Mouse (Mus musculus): ENCODE data around the gene Mrgbp. TPM values are rescaled to one million over a fixed set of nuclear protein-coding genes. Genes with fewer than 3 reads are reported as not detected.

Gene Mrgbp
- polyA plus RNA-seq, 1 experiment from 2014 or later, result 49.3 TPM

DNA sequence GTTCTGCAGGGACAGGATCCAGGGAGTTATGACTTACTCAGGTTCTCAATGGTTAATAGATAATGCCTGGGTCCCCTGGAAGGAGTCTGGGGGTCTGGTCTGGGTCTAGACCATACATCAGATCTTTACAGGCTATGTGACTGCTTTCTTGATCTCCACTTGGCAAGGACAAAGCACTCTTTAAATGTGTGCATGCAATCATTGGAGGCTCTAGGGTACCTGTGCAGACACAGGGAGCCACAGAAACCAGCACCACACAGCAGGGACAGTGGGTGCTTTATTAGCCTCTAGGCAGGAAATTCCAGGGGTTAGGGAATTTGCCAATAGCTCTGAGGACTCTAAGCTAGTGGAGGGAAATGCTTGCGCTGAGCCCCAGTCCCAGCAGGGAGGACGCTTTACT is 30.8 kb downstream of the Mrgbp start:
- H3K36me3 ChIP-seq (ENCODE audit: control insufficient read depth, insufficient read depth), result no peaks in the 10 kb centered on the region
- H3K4me3 ChIP-seq (replicated peaks; ENCODE audit: low read length), result no peak overlapping the region
- no peak overlapping the region for H3K27ac ChIP-seq (ENCODE audit: low read length)
- H3K4me2 ChIP-seq (ENCODE audit: low read length), result no peak overlapping the region
- WGBS, result 94% methylated on average over 2 of the region's 2 CpGs
- no peak for ATAC-seq
- no peaks in the 10 kb centered on the region for H3K27me3 ChIP-seq (replicated peaks; ENCODE audit: control insufficient read depth, insufficient read depth, low read length)
- H3K9ac ChIP-seq (replicated peaks; ENCODE audit: low read depth, low read length), result no peak overlapping the region
- H3K9me3 ChIP-seq (ENCODE audit: control insufficient read depth, low read length), result no peaks in the 10 kb centered on the region
- no peaks in the 10 kb centered on the region for H3K4me1 ChIP-seq (replicated peaks; ENCODE audit: control insufficient read depth, insufficient read depth, low read length)

Other genes starting within 250 kb of the Mrgbp start
- not detected in 2 replicates for gene Gata5, start 246.6 kb upstream of the Mrgbp start, polyA plus RNA-seq (2015; fragmentation: Nextera tagmentation; extraction: Ambion mirVana)
- gene Slco4a1, start 125.1 kb upstream of the Mrgbp start, polyA plus RNA-seq (2015; fragmentation: Nextera tagmentation; extraction: Ambion mirVana), result 1.3 and 1.5 TPM in 2 replicates
- 13.2 and 13.4 TPM in 2 replicates for gene Ntsr1, start 81.3 kb upstream of the Mrgbp start, polyA plus RNA-seq (2015; fragmentation: Nextera tagmentation; extraction: Ambion mirVana)
- gene Ogfr, start 7.9 kb downstream of the Mrgbp start, polyA plus RNA-seq (2015; fragmentation: Nextera tagmentation; extraction: Ambion mirVana), result 81.8 and 85.5 TPM in 2 replicates
- gene Col9a3, start 16.5 kb downstream of the Mrgbp start, polyA plus RNA-seq (2015; fragmentation: Nextera tagmentation; extraction: Ambion mirVana), result 50.8 and 51.5 TPM in 2 replicates
- gene Tcfl5, start 61.4 kb downstream of the Mrgbp start, polyA plus RNA-seq (2015; fragmentation: Nextera tagmentation; extraction: Ambion mirVana), result 0.15 and 0.28 TPM in 2 replicates
- gene Dido1, start 128.7 kb downstream of the Mrgbp start, polyA plus RNA-seq (2015; fragmentation: Nextera tagmentation; extraction: Ambion mirVana), result 29.4 and 30.3 TPM in 2 replicates
- gene Gid8, start 128.8 kb downstream of the Mrgbp start, polyA plus RNA-seq (2015; fragmentation: Nextera tagmentation; extraction: Ambion mirVana), result 57.2 and 58.3 TPM in 2 replicates
- gene Slc17a9, start 144.0 kb downstream of the Mrgbp start, polyA plus RNA-seq (2015; fragmentation: Nextera tagmentation; extraction: Ambion mirVana), result 0.22 and 0.48 TPM in 2 replicates
- 0.13 and 0.75 TPM in 2 replicates for gene Bhlhe23, start 195.6 kb downstream of the Mrgbp start, polyA plus RNA-seq (2015; fragmentation: Nextera tagmentation; extraction: Ambion mirVana)